Mouse (Mus musculus) embryo, embryonic 9.5 days (tissue): ENCODE data around the gene Ptprq.
A peak's percentile ranks its signal among the peaks of the same experiment; 100 is the strongest.

ENCODE experiments used
- DNase-seq: peaks from one replicate; pipeline ENCODE4 v3.0.0-alpha.2; 2017; ENCODE audit errors: extremely low spot score

Gene Ptprq

GRCm38 (mm10) chr10:107628104-107628503 lies 91.7 kb downstream of the Ptprq start:
- DNase-seq: no peak

DNA sequence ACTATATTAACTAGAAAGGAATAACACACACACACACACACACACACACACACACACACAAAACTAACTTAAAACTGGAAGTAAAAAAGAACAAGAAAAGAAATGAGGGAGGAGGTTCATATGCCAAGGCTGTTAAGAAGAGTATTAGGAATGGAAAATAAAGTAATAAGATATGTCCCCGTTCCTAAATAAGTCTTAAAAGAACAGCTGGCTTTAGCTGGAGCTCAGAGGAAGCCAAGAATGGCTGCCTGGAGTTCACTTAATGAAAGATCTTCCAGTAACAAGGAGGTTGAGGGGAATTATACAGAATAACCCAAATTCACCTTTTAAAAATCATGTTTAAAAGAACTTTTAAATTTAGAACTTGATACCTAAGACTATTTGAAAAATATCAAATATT lies 93.2 kb downstream of the Ptprq start:
- DNase-seq: no peak

DNA sequence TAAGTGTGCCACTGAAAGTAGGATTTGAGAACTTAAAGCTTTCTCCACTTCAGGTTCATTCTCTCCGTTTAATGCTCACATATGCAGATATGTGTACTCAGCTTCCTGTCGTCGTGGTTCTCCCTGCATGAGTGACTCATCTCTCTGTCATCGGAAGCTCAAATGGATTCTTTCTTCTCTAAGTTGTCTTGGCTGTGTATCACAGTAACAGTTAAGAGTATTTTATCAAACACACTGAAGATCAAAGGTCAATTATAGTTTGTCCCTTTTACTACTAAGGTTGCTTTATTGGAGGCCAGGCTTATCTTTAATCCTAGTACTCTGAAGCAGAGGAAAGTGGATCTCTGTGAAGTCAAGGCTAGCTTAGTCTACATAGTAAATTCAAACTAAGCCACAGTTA lies 95.6 kb downstream of the Ptprq start:
- no peak for DNase-seq

- DNase-seq: no peak
Observed at GRCm38 (mm10) chr10:107615460-107615859, 104.4 kb downstream of the Ptprq start.

DNA sequence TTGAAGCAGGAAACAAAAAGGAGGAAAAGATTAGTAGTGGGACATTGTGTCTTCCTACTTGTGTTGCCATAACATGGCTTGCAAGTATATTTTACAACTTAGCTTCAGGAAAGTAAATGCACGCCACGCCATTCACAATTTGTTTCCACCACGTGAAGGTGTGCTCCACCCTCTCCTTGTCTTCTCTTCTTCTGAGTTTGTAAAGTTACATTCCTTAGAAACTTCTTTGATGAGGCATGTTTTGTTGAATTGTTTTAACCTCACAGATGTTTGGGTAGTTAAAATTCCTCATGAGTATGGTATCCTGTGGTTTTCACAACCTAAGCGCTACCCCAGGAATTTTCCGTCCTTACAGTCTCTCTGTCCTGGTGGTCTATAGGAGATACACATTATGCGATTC lies 118.5 kb downstream of the Ptprq start:
- no peak for DNase-seq

DNA sequence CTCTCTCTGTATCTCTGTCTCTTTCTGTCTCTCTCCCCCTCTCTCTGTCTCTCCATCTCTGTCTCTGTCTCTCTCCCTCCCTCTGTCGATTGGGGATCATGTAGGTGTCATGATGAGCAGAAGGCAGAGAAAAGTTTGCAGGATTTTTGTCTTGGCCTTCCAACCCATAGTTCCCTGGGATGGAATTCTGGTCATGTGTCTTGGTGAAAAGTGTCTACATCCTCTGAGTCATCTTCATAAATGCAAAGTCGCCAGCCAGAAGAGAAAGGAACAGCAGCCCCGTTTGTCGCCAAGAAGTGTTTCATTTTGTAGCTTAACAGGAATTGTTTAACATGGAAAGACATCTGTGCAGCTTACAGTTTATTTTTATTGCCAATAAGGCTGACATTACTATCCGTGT lies 136.5 kb downstream of the Ptprq start:
- DNase-seq: no peak

DNA sequence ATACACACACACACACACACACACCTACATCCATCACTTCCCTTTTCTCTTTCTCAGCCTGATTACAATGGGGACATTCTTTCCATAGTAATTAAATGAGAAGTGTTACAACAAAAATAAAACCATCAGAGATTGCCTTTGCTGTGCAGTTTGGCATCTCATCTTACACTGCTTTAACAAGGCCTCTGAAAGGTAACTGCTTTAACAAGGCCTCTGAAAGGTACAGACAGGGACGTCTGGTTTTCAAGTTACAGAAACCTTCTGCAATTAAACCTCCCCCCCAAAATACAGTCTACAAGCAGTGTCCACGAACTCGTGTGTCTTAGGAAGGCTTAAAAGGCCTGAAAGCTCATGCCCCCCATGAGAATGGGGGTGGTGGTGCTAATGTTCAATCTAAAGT lies 150.8 kb downstream of the Ptprq start:
- DNase-seq: no peak

DNA sequence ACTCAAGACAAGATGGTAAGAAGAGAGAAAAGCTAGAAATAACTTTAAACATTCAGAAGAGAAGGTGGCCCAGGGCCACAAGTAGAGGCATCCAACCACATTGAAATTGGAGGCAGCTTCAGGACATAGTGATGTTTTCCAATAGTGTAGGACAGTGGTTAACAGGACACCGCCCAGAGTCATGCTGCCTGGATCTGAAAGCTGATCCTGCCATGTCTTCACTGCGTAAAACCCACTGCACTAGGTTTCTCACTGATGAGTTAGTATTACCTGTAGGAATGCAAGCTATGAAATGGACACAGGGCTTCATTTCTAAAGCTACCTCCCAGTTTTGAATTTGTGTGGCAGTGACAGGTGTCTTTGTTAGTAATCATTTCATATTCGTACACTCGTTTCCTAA lies 151.6 kb downstream of the Ptprq start:
- DNase-seq: no peak

GRCm38 (mm10) chr10:107562875-107563274 lies 157.0 kb downstream of the Ptprq start:
- peak; percentile 51 for DNase-seq

- DNase-seq: no peak
Observed at GRCm38 (mm10) chr10:107560881-107561280, 159.0 kb downstream of the Ptprq start.

DNA sequence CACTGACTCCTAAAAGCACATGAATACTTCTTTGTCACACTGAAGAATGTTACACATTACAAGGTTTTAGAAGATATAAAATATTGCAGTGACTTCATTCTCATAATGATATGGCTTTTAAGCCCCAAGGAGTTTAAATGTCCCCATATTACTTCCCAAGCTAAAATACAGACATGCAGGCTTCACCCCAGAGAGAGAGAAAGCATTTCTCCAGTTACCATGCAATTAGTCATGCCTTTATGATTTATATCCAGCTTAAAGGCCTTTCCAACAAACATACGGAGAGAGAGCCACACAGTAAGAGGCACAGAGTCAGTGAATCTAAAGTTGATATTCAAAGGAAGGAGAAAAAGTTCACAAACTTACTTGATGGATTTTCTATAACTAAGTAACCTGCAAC lies 176.8 kb downstream of the Ptprq start:
- DNase-seq: no peak

DNA sequence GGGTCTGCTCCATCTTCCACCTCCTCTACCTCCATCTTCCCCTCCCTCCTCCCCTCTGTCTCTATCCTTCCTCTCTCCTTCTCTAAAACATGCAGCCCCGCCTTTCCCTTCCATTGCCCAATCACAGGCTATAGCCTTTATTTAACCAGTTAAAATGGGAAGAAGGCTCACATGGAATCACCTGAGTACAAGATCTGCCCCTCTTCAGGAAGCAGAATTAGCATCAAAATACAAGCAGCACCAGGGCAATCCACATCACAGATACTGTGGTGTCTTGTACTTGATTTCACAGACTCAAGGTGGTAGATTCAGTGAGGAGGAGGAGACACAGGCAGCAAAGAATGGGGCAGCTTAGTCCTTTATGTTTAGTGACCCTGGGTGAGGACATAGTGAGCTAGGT lies 191.1 kb downstream of the Ptprq start:
- DNase-seq: no peak

DNA sequence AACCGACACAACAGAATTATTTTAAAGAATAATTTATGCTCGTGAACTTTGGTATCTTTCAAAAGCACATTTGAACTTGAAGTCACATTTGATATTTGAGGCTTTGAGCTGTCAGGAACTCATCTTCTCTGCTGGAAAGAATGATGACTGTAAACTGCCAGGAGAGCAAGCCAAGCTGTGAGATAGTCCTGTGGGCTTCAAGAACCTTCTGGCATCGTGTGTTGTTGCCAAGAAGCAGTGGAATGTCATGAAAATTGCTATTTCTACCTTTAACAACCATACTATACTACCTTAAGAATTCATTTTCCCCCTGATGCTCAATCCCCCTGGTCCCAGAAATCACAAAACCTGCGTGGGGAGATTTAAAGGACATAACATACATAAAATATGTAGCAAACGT lies 200.6 kb downstream of the Ptprq start:
- no peak for DNase-seq

GRCm38 (mm10) chr10:107516641-107517040 lies 203.2 kb downstream of the Ptprq start:
- DNase-seq: no peak

DNA sequence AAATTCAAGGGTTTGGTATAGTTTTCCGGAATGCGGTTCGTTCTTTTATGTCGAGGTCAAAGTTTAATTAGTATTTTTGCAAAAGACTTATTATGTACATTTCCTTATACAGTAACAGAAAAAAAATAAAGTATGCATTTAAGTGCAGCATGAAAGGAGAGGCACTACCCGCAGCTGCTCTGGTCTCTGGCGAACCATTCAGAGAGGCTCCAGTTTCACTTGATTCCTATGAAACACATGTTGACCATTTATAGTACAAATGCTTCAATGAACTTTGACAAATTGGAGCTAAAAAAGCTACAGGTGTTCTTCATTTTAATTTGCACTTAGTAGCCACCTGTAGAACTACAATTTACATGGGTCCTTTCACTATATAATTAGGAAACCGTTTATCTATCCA lies 205.1 kb downstream of the Ptprq start:
- DNase-seq: no peak

GRCm38 (mm10) chr10:107506397-107506796 lies 213.5 kb downstream of the Ptprq start:
- DNase-seq: no peak

DNA sequence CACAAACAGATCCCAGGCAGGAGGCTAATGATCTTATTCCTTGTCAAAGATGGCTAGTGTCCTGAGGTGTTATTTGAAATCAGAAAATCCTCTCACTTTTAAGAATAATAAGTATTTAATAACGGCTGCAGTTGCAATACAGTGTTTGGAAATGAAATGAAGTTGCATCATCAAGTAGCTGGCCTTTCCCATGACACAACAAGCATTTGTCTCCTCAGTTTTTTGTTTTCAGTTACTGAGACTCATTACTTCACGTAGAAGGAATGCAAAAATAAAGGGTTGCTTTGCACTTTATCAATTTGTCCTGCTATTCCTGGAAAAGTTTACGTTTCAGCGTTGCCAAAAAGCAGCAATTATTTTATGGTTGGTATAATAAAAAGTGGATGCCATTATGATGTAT lies 216.4 kb downstream of the Ptprq start:
- no peak for DNase-seq

GRCm38 (mm10) chr10:107502193-107502592 lies 217.7 kb downstream of the Ptprq start:
- DNase-seq: no peak

- DNase-seq: no peak
Observed at GRCm38 (mm10) chr10:107499656-107500055, 220.2 kb downstream of the Ptprq start.

GRCm38 (mm10) chr10:107496402-107496801 lies 223.4 kb downstream of the Ptprq start:
- DNase-seq: no peak

GRCm38 (mm10) chr10:107494568-107494967 lies 225.3 kb downstream of the Ptprq start, which contains the start of gene Myf6:
Gene Myf6, minus strand, starts transcription at chr10:107494737.
- no peak for DNase-seq

- no peak for DNase-seq
Observed at GRCm38 (mm10) chr10:107493580-107494474, 226.0 kb downstream of the Ptprq start.

DNA sequence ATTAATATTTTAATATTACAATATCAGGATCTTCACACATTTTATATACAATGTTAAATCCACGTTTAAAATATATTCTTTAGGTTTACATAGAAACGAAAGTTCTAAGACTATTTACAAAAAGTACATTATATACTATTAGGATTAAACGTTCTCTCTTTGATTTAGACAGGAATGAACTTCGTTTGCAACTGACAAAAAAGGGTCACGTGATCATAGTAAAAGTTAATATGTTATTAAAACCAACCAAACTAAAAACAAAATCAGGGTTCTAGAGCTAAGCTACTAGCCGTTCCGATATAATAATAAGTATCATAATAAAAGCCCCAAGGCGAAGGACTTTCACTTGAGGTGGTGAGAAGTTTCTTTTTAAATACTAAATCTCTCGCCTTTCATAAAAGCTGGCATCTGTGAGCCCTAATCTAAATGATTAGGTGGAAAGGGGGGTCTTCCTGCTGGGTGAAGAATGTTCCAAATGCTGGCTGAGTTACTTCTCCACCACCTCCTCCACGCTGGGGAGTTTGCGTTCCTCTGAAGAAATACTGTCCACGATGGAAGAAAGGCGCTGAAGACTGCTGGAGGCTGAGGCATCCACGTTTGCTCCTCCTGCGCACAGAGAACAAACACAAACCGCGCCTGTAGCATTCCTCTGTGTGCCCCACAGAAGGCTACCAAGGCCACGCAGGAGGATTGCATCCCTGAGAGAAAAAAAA lies 226.8 kb downstream of the Ptprq start:
- peak; percentile 26 for DNase-seq
